Mouse (Mus musculus) hindbrain, embryonic 13.5 days (tissue): ENCODE measurements around the gene Rpl6. TPM values are rescaled to one million over a fixed set of nuclear protein-coding genes. Genes with fewer than 3 reads are reported as not detected.
A peak's percentile ranks its signal among the peaks of the same experiment; 100 is the strongest.
"Not testable (repeated sequence)": the region's sequence is repeated elsewhere in the genome, so short reads cannot be mapped to it uniquely, and the experiment has no call there.

Experiments
- ATAC-seq: fragments of 200-750 bp; cut with Nextera tagmentation; 2 replicates; pipeline ENCODE4 v1.8.0; 2017; ENCODE audit warnings: moderate TSS enrichment; ENCODE audit not compliant: low FRiP score
- H3K27ac ChIP-seq: fragments of 300-500 bp; sonication (generic); 2 replicates; pipeline ENCODE4 v1.5.1; 2015; ENCODE audit warnings: inconsistent platforms, mild to moderate bottlenecking, moderate library complexity
- H3K27me3 ChIP-seq: fragments of 300-500 bp; sonication (generic); 2 replicates; pipeline ENCODE4 v1.6.1; 2015; ENCODE audit warnings: mild to moderate bottlenecking, inconsistent platforms
- H3K36me3 ChIP-seq: fragments of 300-500 bp; sonication (generic); 2 replicates; pipeline ENCODE4 v1.6.1; 2015; ENCODE audit warnings: mild to moderate bottlenecking, inconsistent platforms
- H3K4me1 ChIP-seq: fragments of 300-500 bp; sonication (generic); replicated peaks from 2 replicates; pipeline ENCODE4 v1.6.1; 2015; ENCODE audit warnings: inconsistent platforms
- H3K4me2 ChIP-seq: fragments of 300-500 bp; sonication (generic); 2 replicates; pipeline ENCODE4 v1.6.1; 2015; ENCODE audit warnings: inconsistent platforms, mild to moderate bottlenecking, moderate library complexity
- H3K4me3 ChIP-seq: fragments of 300-500 bp; sonication (generic); 2 replicates; pipeline ENCODE4 v1.5.1; 2015; ENCODE audit warnings: mild to moderate bottlenecking, inconsistent platforms
- H3K9ac ChIP-seq: fragments of 300-500 bp; sonication (generic); 2 replicates; pipeline ENCODE4 v1.6.1; 2015; ENCODE audit warnings: mild to moderate bottlenecking, inconsistent platforms
- H3K9me3 ChIP-seq: fragments of 300-500 bp; sonication (generic); 2 replicates; pipeline ENCODE4 v1.6.1; 2016; ENCODE audit warnings: inconsistent platforms
- WGBS: fragments of 180-500 bp; shearing (Covaris S2); methylation state at CpG from one replicate; pipeline ENCODE4 v1.1.7; 2015; 5-methylcytosine and 5-hydroxymethylcytosine counted together
- polyA plus RNA-seq: library from polyadenylated mRNA; unstranded; fragments of >200 nt; fragmentation: Nextera tagmentation; extraction: Ambion mirVana; gene quantifications from 2 replicates; pipeline ENCODE4 v1.2.1, GENCODE M21; 2015

The Rpl6 gene
- polyA plus RNA-seq, 1 experiment from 2014 or later = 429 TPM

DNA sequence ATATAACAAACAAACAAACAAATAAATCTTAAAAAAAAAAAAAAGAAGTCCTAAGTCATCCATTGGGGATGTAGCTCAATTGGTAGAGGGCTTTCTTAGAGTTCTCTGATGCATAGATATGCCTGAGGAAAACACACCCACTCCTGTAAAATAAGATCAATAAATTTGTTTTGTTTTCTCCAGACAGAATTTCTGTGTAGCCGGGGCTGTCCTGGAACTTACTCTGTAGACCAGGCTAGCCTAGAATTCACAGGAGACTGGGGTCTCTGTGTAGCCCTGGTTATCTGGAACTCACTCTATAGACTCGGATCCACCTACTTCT is 13.0 kb downstream of the Rpl6 start:
- Histone ChIP-seq H3K9me3 (no peaks in the 10 kb centered on the region), H3K9ac (no peak overlapping the region), H3K27me3 (no peaks in the 10 kb centered on the region), H3K4me2 (no peak overlapping the region), H3K27ac (no peak overlapping the region), H3K4me1 (peaks cover 11% of the 10 kb centered on the region), H3K4me3 (no peak overlapping the region), H3K36me3 (peaks cover 9% of the 10 kb centered on the region)
- ATAC-seq = no peak
- WGBS = 93% methylated on average over 2 of the region's 2 CpGs

DNA sequence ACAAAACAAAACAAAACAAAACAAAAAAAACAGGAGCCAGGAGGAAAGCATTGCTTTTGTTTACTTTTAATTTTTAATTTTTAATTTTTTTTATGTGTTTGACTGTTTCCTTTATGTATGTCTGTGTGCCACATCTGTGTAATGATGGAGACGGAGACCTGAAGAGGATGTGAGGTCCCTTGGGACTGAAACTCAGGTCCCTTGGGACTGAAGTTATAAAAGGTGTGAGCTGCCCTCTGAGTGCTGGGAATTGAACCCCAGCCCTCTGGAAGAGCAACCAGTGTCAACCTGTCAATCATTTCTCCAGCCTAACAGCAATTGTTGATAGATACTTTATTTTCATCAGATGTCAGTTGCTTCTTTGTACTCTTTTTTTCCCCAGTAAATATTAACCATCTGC is 14.9 kb downstream of the Rpl6 start:
- no peak overlapping the region for H3K27ac ChIP-seq
- H3K27me3 ChIP-seq = no peaks in the 10 kb centered on the region
- H3K4me2 ChIP-seq = no peak overlapping the region
- no peak for ATAC-seq
- H3K4me1 ChIP-seq = peaks cover 19% of the 10 kb centered on the region
- no peak overlapping the region for H3K4me3 ChIP-seq
- no peak overlapping the region for H3K9ac ChIP-seq
- WGBS = 89% methylated on average over 1 of the region's 1 CpGs
- H3K9me3 ChIP-seq = no peaks in the 10 kb centered on the region
- no peaks in the 10 kb centered on the region for H3K36me3 ChIP-seq

DNA sequence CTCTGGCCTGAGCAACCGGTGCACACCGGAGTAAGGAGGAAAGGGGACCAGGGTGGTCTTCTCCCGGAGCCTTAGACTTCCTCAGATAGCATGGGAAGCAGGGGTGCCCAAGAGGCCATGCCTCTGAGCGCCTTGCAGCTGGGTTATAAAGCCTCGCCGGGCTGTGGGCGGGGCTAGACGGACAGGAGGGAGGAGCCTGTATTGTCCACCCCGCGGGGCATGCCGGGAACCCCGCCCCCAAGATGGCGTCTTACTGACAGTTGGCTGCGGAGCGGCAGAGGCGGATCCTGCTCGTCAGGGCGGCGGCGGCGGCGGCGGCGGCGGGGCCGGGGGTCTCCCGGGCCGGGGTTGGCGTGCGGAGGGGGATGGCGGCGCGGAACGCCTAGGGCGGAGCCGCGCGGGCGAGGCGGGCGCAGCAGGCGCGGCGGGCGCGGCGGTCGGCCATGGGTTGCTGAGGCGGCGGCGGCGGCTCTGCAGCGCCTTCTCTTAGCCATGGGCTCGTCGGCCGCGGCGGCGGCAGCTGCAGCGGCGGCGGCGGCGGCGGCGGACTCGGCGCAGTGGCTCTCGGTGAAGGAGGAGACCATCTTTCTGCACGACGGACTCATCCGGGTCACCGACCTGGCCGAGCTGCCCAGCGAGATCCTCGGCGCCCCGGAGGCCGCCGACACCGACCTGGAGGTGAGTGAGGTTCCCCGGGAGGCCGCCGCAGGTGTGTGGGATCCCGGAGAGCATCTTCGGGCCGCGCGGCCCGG is 15.9 kb downstream of the Rpl6 start, which contains the start of gene Hectd4:
Gene Hectd4, plus strand, starts transcription at position 240 of the 752 bp plus-strand sequence.
- Histone ChIP-seq H3K9ac (peak within 1 kb of the TSS; percentile 98), H3K36me3 (no peaks in the 10 kb centered on the region), H3K27ac (peak within 1 kb of the TSS; percentile 97), H3K4me3 (peak within 1 kb of the TSS; percentile 98), H3K4me1 (peaks cover 20% of the 10 kb centered on the region), H3K27me3 (no peaks in the 10 kb centered on the region), H3K9me3 (no peaks in the 10 kb centered on the region), H3K4me2 (peak within 1 kb of the TSS; percentile 76)
- under 1% methylated on average over 38 of the region's 90 CpGs for WGBS
- ATAC-seq = peak; percentile 87

DNA sequence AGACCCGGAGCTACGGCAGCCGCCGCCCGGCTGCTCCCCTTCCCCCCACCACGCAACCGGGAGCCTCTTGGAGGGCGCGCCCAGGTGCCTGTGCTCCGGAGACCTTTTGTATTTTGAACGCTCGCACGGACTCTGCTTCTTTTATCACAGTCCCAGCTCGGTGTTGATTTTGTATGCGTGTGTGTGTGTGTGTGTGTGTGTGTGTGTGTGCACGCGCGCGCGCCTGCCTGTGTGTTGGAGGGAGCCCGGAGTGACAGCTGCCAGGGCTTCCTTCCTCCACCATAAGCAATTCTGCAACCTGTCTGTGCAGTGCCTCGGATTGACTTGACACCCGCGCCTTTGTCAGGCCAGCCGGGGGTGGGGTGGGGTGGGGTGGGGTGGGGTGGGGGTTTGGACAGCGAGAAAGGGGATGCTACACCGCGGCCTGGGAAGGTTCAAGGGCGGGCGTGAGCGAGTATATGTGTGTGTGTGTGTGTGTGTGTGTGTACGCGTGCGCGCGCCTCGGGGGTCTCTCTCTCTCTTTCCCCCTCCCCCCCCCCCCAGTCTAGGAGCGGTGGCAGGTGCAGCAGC is 16.5 kb downstream of the Rpl6 start:
- Histone ChIP-seq H3K4me2 (peak overlapping the region; percentile 76), H3K9ac (peak overlapping the region; percentile 98), H3K36me3 (no peaks in the 10 kb centered on the region), H3K27ac (peak overlapping the region; percentile 97), H3K27me3 (no peaks in the 10 kb centered on the region), H3K9me3 (no peaks in the 10 kb centered on the region), H3K4me3 (peak overlapping the region; percentile 98), H3K4me1 (peaks cover 21% of the 10 kb centered on the region)
- peak; percentile 47 for ATAC-seq
- WGBS = 1% methylated on average over 27 of the region's 38 CpGs

DNA sequence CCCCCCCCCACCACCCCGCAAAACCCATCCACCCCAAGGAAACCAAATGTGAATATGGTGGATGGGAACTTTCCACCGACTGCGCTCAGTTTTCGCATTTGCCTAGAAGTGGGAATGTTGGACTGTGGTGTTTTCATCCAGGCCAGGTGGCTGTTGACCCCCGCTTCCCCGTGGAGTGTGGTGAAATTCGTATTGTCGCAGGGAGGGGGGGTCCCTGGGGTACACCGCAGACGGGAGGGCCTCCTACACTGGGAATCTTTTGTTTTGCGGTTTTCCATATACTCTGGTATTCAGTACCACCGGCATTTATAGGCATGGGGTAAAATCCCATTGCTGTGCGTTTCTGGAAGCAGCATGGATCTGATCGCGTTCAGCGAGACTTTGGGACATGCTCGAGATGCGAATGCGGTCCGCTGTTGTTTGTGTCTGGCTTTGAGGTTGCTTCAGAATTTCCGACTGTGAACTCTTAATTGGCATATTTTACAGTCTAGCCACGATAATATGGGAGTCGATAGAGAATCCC is 17.1 kb downstream of the Rpl6 start:
- Histone ChIP-seq H3K27ac (peak overlapping the region; percentile 97), H3K4me3 (peak overlapping the region; percentile 98), H3K4me1 (peaks cover 21% of the 10 kb centered on the region), H3K9me3 (no peaks in the 10 kb centered on the region), H3K4me2 (peak overlapping the region; percentile 76), H3K36me3 (no peaks in the 10 kb centered on the region), H3K27me3 (no peaks in the 10 kb centered on the region), H3K9ac (peak overlapping the region; percentile 98)
- WGBS = 8% methylated on average over 23 of the region's 23 CpGs
- ATAC-seq = peak; percentile 33; the same call in 1 of the 2 replicates

DNA sequence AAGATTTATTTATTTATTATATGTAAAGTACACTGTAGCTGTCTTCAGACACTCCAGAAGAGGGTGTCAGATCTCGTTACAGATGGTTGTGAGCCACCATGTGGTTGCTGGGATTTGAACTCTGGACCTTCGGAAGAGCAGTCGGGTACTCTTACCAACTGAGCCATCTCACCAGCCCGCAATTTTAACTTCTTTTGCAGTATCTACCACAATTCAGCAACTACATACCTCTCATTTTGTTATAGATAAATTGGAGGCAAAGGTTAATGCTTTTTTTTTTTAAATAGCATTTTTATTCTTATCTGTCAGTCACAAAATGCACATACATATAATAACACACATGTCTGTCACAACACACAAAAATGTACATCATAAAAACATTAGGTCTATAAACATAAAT is 19.7 kb downstream of the Rpl6 start:
- H3K9me3 ChIP-seq, H3K27me3 ChIP-seq, H3K36me3 ChIP-seq, H3K9ac ChIP-seq, H3K27ac ChIP-seq, ATAC-seq, H3K4me2 ChIP-seq, H3K4me3 ChIP-seq: not testable (repeated sequence)
- 92% methylated on average over 4 of the region's 4 CpGs for WGBS
- peaks cover 21% of the 10 kb centered on the region for H3K4me1 ChIP-seq

DNA sequence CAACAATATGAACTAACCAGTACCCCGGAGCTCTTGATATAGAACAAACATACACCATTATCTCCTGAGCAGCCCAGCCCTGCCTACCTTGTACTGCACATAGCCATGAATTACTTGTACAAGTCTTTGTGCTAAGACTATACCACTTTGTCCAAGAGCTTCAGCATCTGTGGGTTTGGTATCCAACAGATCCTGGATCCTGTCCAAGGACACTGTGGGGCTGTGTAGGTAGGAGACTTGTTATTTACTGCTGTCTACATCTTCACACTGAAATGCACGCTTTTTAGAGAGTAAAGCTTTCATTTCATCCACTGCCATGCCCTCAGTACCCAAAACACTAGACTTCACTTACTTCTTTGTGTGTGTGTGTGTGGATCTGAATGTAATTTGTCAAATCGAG is 20.6 kb downstream of the Rpl6 start:
- 87% methylated on average over 3 of the region's 3 CpGs for WGBS
- no peak for ATAC-seq
- H3K27ac ChIP-seq = no peak overlapping the region

DNA sequence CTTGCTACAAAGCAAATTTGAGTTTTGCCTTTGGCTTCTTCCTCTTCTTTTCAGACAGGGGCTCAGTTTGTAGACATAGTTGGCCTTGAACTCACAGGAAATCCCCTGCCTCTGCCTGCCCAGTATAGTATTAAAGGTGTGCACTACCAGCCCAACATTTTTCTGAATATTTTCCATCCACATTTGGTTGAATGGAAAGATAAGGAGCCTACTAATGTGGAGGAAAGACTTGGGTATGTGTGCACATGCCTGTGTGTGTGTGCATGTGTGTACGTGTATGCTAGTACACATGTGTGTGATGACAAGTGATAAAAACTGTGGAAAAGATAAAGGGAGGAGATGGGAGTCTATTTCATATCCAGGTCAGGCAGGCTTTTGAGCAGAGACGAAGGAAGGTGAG is 21.6 kb downstream of the Rpl6 start:
- Histone ChIP-seq H3K4me3 (no peak overlapping the region), H3K4me2 (no peak overlapping the region), H3K27ac (no peak overlapping the region), H3K9me3 (no peaks in the 10 kb centered on the region), H3K4me1 (peaks cover 21% of the 10 kb centered on the region), H3K36me3 (no peaks in the 10 kb centered on the region), H3K9ac (no peak overlapping the region), H3K27me3 (no peaks in the 10 kb centered on the region)
- 90% methylated on average over 2 of the region's 2 CpGs for WGBS
- no peak for ATAC-seq

More for the DNA sequence above, 20.6 kb downstream of the Rpl6 start:
- no peak overlapping the region for H3K4me2 ChIP-seq
- no peaks in the 10 kb centered on the region for H3K36me3 ChIP-seq
- H3K4me1 ChIP-seq = peaks cover 21% of the 10 kb centered on the region
- no peaks in the 10 kb centered on the region for H3K27me3 ChIP-seq
- H3K9ac ChIP-seq = no peak overlapping the region
- no peak overlapping the region for H3K4me3 ChIP-seq
- no peaks in the 10 kb centered on the region for H3K9me3 ChIP-seq

DNA sequence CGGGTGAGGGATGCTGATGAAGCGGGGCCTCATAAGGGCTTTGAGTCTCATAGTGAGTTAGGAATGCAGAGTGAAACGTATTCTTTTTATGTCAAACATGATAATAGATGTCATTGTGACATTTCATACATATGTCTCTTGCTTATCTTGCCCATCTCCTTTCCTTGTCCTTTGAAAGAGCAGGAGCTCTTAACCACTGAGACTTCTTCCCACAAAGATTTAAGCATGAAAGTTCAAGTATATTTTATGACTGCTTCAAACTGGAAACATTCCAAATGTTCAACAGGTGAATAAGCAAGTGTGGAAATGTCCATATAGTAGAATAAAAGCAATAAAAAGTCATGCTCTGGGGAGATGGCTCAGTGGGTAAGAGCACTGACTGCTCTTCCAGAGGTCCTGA is 22.1 kb downstream of the Rpl6 start:
- Histone ChIP-seq H3K9ac (no peak overlapping the region), H3K4me1 (peaks cover 19% of the 10 kb centered on the region), H3K4me2 (no peak overlapping the region), H3K36me3 (no peaks in the 10 kb centered on the region), H3K4me3 (no peak overlapping the region), H3K27ac (no peak overlapping the region), H3K9me3 (no peaks in the 10 kb centered on the region), H3K27me3 (no peaks in the 10 kb centered on the region)
- 63% methylated on average over 3 of the region's 3 CpGs for WGBS
- ATAC-seq = no peak

DNA sequence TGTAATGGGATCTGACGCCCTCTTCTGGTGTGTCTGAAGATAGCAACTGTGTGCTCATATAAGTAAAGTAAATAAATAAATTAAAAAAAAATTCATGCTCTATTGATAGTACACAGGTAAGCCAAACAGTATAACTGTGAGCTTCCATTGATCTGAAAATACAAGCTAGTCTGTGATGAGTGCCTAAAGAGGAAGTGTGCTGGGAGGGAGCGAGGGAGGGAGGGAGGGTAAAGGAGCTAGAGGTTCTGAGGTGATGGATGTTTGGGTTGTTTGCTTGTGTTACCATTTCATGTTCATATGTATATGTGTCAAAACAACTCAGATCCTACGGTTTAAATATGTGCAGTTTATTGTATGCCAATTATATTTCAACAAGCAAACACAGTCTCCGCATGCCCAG is 22.6 kb downstream of the Rpl6 start:
- Histone ChIP-seq H3K36me3 (no peaks in the 10 kb centered on the region), H3K9me3 (no peaks in the 10 kb centered on the region), H3K4me1 (peaks cover 15% of the 10 kb centered on the region), H3K4me3 (no peak overlapping the region), H3K27ac (no peak overlapping the region), H3K27me3 (no peaks in the 10 kb centered on the region), H3K9ac (no peak overlapping the region), H3K4me2 (no peak overlapping the region)
- 82% methylated on average over 4 of the region's 4 CpGs for WGBS
- no peak for ATAC-seq

DNA sequence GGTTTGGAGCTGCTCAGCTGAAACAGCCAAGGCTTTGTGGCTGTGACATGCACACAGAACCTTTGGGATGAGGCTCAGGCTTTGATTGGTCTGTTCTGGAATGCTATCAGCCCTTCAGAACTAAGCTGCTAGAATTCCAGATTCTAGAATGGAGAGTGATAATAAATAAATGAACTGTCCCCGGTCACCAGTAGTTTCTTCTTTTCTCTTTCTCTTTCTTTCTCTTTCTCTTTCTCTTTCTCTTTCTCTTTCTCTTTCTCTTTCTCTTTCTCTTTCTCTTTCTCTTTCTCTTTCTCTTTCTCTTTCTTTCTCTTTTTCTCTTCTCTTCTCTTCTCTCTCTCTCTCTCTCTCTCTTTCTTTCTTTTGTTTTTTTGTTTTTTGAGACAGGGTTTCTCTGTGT is 23.0 kb downstream of the Rpl6 start:
- not testable (repeated sequence) for H3K9ac ChIP-seq, H3K27ac ChIP-seq, H3K9me3 ChIP-seq, H3K36me3 ChIP-seq, H3K4me3 ChIP-seq, H3K27me3 ChIP-seq, ATAC-seq, H3K4me2 ChIP-seq
- 100% methylated on average over 1 of the region's 1 CpGs for WGBS
- peaks cover 10% of the 10 kb centered on the region for H3K4me1 ChIP-seq

DNA sequence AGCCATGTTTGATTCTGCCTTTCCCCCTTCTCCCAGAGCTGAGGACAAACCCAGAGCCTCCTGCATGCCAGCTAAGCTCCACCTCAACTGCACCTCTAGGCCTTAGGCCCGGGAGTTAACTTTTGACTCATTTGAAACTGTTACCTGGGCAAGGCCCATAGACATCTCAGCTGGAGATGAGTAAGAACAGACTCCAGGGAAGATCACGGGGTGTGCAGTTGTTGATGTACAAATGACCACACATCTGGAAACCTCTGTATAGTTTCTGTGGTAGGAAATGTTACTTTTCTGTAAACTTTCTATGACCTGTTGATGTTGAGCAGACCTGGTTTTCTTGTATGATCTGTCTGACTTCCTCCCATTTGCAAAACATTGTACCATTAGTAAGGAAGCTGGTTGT is 24.9 kb downstream of the Rpl6 start:
- no peak overlapping the region for H3K27ac ChIP-seq
- H3K4me2 ChIP-seq = no peak overlapping the region
- WGBS = 98% methylated on average over 2 of the region's 2 CpGs
- no peak overlapping the region for H3K9ac ChIP-seq
- no peaks in the 10 kb centered on the region for H3K36me3 ChIP-seq
- H3K4me1 ChIP-seq = peaks cover 2% of the 10 kb centered on the region; the same call in 1 of the 2 replicates
- no peak overlapping the region for H3K4me3 ChIP-seq
- ATAC-seq = no peak
- no peaks in the 10 kb centered on the region for H3K27me3 ChIP-seq
- H3K9me3 ChIP-seq = no peaks in the 10 kb centered on the region

DNA sequence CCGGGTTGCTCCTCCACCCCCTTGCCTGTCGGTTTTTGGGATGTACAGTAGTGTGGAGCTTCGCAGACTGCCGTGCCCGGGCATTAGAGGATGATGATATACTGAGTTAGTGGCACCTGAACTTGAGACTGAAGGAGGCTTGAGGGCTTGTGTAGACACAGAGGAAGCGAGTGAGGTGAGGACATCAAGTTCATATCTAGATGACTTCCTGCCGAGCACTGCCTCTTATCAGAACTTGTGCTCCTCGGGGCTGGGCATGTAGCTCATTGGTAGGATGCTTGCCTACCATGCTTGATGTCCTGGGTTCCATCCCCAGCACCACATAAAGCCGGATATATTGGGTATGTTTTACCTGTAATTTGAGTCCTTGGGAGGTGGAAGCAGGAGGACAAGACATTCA is 26.5 kb downstream of the Rpl6 start:
- Histone ChIP-seq H3K9ac (no peak overlapping the region), H3K9me3 (no peaks in the 10 kb centered on the region), H3K27me3 (no peaks in the 10 kb centered on the region), H3K4me3 (no peak overlapping the region), H3K4me2 (no peak overlapping the region), H3K4me1 (no peaks in the 10 kb centered on the region; the same call in 1 of the 2 replicates), H3K27ac (no peak overlapping the region), H3K36me3 (0 out of 2 replicates have a peak, but pooled peaks cover 3% of the 10 kb centered on the region)
- no peak for ATAC-seq
- 94% methylated on average over 9 of the region's 9 CpGs for WGBS
